Mouse (Mus musculus) stomach, embryonic 14.5 days (tissue): Measurements from ENCODE around the gene Stk16. TPM values are rescaled to one million over a fixed set of nuclear protein-coding genes. Genes with fewer than 3 reads are reported as not detected.
A peak's percentile ranks its signal among the peaks of the same experiment; 100 is the strongest.

Experiments
- ATAC-seq: fragments of 200-750 bp; cut with Nextera tagmentation; 2 replicates; pipeline ENCODE4 v1.8.0; 2017; ENCODE audit warnings: low read depth, moderate TSS enrichment; ENCODE audit not compliant: insufficient number of reproducible peaks, insufficient read depth, low FRiP score
- H3K27ac ChIP-seq: fragments of 300-500 bp; sonication (generic); 2 replicates; pipeline ENCODE4 v1.5.1; 2014; ENCODE audit warnings: mild to moderate bottlenecking, low read length, moderate library complexity, mixed read lengths
- H3K27me3 ChIP-seq: fragments of 300-500 bp; sonication (generic); 2 replicates; pipeline ENCODE4 v1.6.1; 2014; ENCODE audit warnings: low read length, control low read depth, mixed read lengths; ENCODE audit not compliant: control insufficient read depth, insufficient read depth
- H3K36me3 ChIP-seq: fragments of 300-500 bp; sonication (generic); 2 replicates; pipeline ENCODE4 v1.6.1; 2014; ENCODE audit warnings: mild to moderate bottlenecking, control low read depth, low read length, moderate library complexity, mixed read lengths; ENCODE audit not compliant: control insufficient read depth, insufficient read depth
- H3K4me1 ChIP-seq: fragments of 300-500 bp; sonication (generic); 2 replicates; pipeline ENCODE4 v1.6.1; 2014; ENCODE audit warnings: low read length, control low read depth, mixed read lengths; ENCODE audit not compliant: control insufficient read depth, insufficient read depth
- H3K4me2 ChIP-seq: fragments of 300-500 bp; sonication (generic); replicated peaks from 2 replicates; pipeline ENCODE4 v1.6.1; 2014; ENCODE audit warnings: low read depth, low read length, control low read depth
- H3K4me3 ChIP-seq: fragments of 300-500 bp; sonication (generic); 2 replicates; pipeline ENCODE4 v1.5.1; 2014; ENCODE audit warnings: low read depth, low read length, control low read depth
- H3K9ac ChIP-seq: fragments of 300-500 bp; sonication (generic); replicated peaks from 2 replicates; pipeline ENCODE4 v1.6.1; 2014; ENCODE audit warnings: low read depth, mild to moderate bottlenecking, control low read depth, low read length, moderate library complexity, mixed read lengths
- H3K9me3 ChIP-seq: fragments of 300-500 bp; sonication (generic); 2 replicates; pipeline ENCODE4 v1.6.1; 2016; ENCODE audit warnings: low read depth, low read length, control low read depth; ENCODE audit not compliant: control insufficient read depth
- WGBS: fragments of 180-500 bp; shearing (Covaris S2); extraction: QIAGEN DNeasy Blood & Tissue Kit; methylation state at CpG from one replicate; pipeline ENCODE4 v1.1.7; 2014; 5-methylcytosine and 5-hydroxymethylcytosine counted together
- polyA plus RNA-seq: library from polyadenylated mRNA; unstranded; fragments of >200 nt; fragmentation: Nextera tagmentation; extraction: Ambion mirVana; gene quantifications from 2 replicates; pipeline ENCODE4 v1.2.1, GENCODE M21; 2014

The Stk16 gene
- polyA plus RNA-seq, 1 experiment from 2014 or later: 123 TPM

DNA sequence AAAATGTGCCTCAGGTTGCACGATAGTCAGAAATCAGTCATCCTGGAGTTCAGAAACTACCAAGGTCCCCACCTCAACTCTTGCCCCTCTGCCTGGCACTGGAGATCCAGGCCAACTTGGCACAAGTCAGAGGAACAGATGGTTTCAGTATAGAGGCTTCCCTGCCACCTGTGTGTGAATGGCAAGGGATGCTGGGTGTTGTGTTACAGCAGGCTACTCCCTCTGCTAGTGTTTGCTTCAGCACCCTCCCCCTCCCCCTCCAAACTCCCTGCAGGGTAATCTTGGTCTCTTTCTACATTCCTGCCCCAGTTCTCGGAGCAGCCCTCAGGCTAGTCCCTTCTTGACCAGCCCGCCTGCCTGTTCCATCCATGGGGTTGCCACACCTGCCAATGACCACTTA is 39.9 kb downstream of the Stk16 start:
- no peaks in the 10 kb centered on the region for H3K27me3 ChIP-seq
- H3K9ac ChIP-seq: no peak overlapping the region
- H3K4me1 ChIP-seq: peaks cover 10% of the 10 kb centered on the region
- H3K36me3 ChIP-seq: no peaks in the 10 kb centered on the region; the same call in 1 of the 2 replicates
- H3K4me3 ChIP-seq: no peak overlapping the region
- no peaks in the 10 kb centered on the region for H3K9me3 ChIP-seq
- 69% methylated on average over 3 of the region's 3 CpGs for whole genome bisulfite sequencing
- ATAC-seq: no peak
- H3K27ac ChIP-seq: no peak overlapping the region
- H3K4me2 ChIP-seq: no peak overlapping the region

DNA sequence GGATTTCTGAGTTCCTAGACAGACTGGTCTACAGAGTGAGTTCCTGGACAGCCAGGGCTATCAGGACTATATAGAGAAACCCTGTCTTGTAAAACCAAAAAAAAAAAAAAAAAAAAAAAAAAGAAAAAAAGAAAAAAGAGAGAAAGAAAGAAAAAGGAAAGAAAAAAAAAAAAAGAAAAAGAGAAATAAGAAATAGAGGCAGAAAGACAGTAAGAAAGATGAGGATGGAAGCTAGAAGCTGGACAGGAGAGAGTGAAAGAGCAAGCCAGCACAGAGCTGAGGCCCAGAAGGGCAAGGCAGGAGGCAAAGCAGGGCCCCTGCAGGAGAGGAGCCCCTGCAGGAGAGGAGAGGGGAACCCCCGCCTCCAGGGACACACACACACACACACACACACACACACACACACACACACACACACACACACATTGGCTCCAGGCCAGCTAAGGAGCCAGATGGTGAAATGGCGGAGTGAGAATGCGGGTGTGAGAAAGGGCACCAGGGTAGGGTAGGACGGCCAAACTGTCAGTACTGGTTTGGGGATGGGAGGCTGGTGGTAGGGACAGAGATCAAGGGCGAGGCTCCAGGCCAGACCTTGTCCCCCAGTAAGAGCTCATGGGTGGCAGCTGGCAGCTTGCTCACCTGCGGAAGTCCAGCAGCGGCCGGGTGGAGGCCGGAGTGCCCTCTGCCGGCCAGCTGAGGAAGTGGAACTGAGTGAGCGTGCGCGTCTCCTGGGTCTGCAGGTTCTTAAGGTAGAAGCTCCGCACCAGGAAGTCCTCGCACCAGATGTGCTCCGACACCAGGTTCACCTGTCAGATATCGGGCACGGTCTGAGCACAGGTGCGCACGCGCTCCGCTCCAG is 40.7 kb downstream of the Stk16 start:
- peak overlapping the region; percentile 36 for H3K4me2 ChIP-seq
- H3K27me3 ChIP-seq: no peaks in the 10 kb centered on the region
- ATAC-seq: peak; percentile 51
- WGBS: 4% methylated on average over 21 of the region's 22 CpGs
- H3K9ac ChIP-seq: no peak overlapping the region
- peak overlapping the region; percentile 9; the same call in 1 of the 2 replicates for H3K4me3 ChIP-seq
- no peak overlapping the region for H3K27ac ChIP-seq
- H3K9me3 ChIP-seq: no peaks in the 10 kb centered on the region
- H3K4me1 ChIP-seq: peaks cover 10% of the 10 kb centered on the region
- no peaks in the 10 kb centered on the region for H3K36me3 ChIP-seq

DNA sequence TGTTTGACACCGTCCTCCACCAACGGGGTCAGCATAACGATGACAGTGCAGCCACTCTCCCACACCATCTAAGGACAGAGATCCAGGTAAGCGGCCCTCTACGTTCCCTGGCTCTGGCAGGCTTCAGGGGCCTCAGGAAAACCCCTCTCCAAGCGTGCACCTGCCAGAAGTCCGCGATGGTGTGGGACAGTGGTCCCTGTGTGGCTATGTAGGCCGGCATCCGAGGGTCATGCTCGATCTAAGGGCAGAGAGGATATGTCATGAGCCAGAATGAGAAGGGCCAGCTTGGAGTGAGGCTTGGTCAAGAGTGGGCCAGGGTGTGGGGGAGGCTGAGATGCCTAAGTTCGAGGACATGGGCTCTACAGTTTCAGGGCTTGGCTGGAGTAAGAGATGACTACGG is 41.7 kb downstream of the Stk16 start:
- Histone ChIP-seq H3K4me3 (no peak overlapping the region), H3K36me3 (no peaks in the 10 kb centered on the region), H3K4me2 (no peak overlapping the region), H3K27ac (no peak overlapping the region), H3K4me1 (peaks cover 10% of the 10 kb centered on the region), H3K9me3 (no peaks in the 10 kb centered on the region), H3K9ac (no peak overlapping the region), H3K27me3 (no peaks in the 10 kb centered on the region)
- ATAC-seq: no peak
- 63% methylated on average over 13 of the region's 13 CpGs for WGBS

GRCm38 (mm10) chr1:75253029-75253428 is 42.4 kb downstream of the Stk16 start:
- no peak overlapping the region for H3K4me3 ChIP-seq
- WGBS: 74% methylated on average over 16 of the region's 16 CpGs

GRCm38 (mm10) chr1:75253849-75254624 is 43.4 kb downstream of the Stk16 start:
- Histone ChIP-seq H3K4me2 (no peak overlapping the region), H3K27me3 (no peaks in the 10 kb centered on the region), H3K9ac (no peak overlapping the region), H3K4me3 (no peak overlapping the region), H3K27ac (no peak overlapping the region), H3K4me1 (no peaks in the 10 kb centered on the region), H3K9me3 (no peaks in the 10 kb centered on the region), H3K36me3 (no peaks in the 10 kb centered on the region)
- WGBS: 61% methylated on average over 16 of the region's 16 CpGs
- no peak for ATAC-seq

More at GRCm38 (mm10) chr1:75253029-75253428, 42.4 kb downstream of the Stk16 start:
- Histone ChIP-seq H3K9me3 (no peaks in the 10 kb centered on the region), H3K4me2 (no peak overlapping the region), H3K9ac (no peak overlapping the region), H3K36me3 (no peaks in the 10 kb centered on the region), H3K27me3 (no peaks in the 10 kb centered on the region), H3K4me1 (peaks cover 6% of the 10 kb centered on the region), H3K27ac (no peak overlapping the region)
- ATAC-seq: no peak

DNA sequence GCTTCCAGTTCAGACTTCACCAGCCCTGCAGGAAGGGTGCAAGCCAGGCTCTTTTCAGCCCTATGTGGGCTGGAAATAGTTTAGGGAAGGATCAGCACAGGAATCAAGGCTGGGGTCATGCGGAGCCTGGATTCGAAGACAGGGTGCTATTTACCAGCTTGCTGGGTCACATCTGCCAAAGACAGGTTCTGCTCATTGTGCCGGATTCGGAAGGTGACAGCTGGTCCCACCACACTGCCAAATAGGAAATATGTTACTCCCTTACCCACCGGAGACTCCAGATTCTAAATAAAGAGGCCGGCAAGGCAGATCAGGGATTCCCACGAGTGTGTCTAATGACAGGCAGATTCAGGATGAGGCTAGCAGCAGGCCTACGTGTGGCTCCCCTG is 44.0 kb downstream of the Stk16 start:
- H3K27me3 ChIP-seq: no peaks in the 10 kb centered on the region
- no peak for ATAC-seq
- H3K4me2 ChIP-seq: no peak overlapping the region
- H3K9me3 ChIP-seq: no peaks in the 10 kb centered on the region
- 71% methylated on average over 8 of the region's 8 CpGs for WGBS
- H3K4me1 ChIP-seq: no peaks in the 10 kb centered on the region
- H3K4me3 ChIP-seq: no peak overlapping the region
- H3K36me3 ChIP-seq: no peaks in the 10 kb centered on the region
- no peak overlapping the region for H3K27ac ChIP-seq
- H3K9ac ChIP-seq: no peak overlapping the region

DNA sequence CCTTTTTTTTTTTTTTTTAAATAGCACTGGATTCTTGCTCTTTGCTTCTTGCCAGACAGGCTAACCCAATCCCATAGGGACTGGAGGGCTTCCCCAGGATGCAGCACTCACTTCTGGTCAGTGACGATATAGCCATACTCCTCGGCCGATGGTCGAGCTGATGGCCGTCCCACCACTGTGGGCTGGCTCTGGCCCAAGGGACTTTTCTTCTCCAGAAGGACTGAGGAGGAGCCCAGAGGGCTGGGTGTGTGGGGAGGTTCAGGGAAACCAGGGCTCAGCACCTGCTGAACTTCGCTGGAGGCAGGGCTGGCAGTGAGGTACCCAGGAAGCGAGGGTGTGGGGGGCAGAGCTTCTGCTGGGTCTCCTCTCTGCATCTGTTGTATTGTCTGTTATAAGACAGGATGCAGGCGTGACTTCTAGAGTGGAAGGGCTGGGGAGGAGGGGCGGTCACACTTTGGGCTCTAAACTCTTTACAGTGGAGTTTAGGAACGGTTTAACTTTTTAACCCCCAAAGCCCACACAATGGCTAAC is 44.9 kb downstream of the Stk16 start:
- WGBS: 60% methylated on average over 10 of the region's 10 CpGs
- Histone ChIP-seq H3K27me3 (no peaks in the 10 kb centered on the region), H3K9me3 (no peaks in the 10 kb centered on the region), H3K36me3 (no peaks in the 10 kb centered on the region), H3K4me3 (no peak overlapping the region), H3K4me1 (no peaks in the 10 kb centered on the region), H3K9ac (no peak overlapping the region), H3K27ac (no peak overlapping the region), H3K4me2 (no peak overlapping the region)
- no peak for ATAC-seq

- no peak overlapping the region for H3K27ac ChIP-seq
- no peak overlapping the region for H3K4me3 ChIP-seq
- H3K4me2 ChIP-seq: no peak overlapping the region
- no peak overlapping the region for H3K9ac ChIP-seq
- ATAC-seq: no peak
- H3K27me3 ChIP-seq: peaks cover 22% of the 10 kb centered on the region
- no peaks in the 10 kb centered on the region for H3K9me3 ChIP-seq
- H3K36me3 ChIP-seq: no peaks in the 10 kb centered on the region
- no peaks in the 10 kb centered on the region for H3K4me1 ChIP-seq
These were observed 50.6 kb downstream of the Stk16 start for GRCm38 (mm10) chr1:75261278-75261677.
